Mouse (Mus musculus) NIH3T3 (cell line): ENCODE measurements around the gene Mkln1.

ENCODE experiments used
- DNase-seq: peaks from one replicate; pipeline ENCODE4 v3.0.0-alpha.2; 2012; ENCODE audit warnings: low read depth

Gene Mkln1

GRCm38 (mm10) chr6:31398431-31399205 lies at the start of gene Mkln1:
Gene Mkln1, plus strand, starts transcription at chr6:31398735.
- peak; percentile 95 for DNase-seq

GRCm38 (mm10) chr6:31356444-31357191 lies 41.9 kb upstream of the Mkln1 start:
- DNase-seq = no peak

- peak; percentile 73 for DNase-seq
Measured at GRCm38 (mm10) chr6:31357286-31357685, 41.2 kb upstream of the Mkln1 start.

- DNase-seq = no peak
Measured at GRCm38 (mm10) chr6:31362617-31363016, 35.9 kb upstream of the Mkln1 start.

- DNase-seq = no peak
Measured at GRCm38 (mm10) chr6:31364399-31364798, 34.1 kb upstream of the Mkln1 start.

GRCm38 (mm10) chr6:31367947-31368346 lies 30.6 kb upstream of the Mkln1 start:
- peak; percentile 11 for DNase-seq

- DNase-seq = peak; percentile 27
Measured at GRCm38 (mm10) chr6:31368559-31368958, 30.0 kb upstream of the Mkln1 start.

- DNase-seq = peak; percentile 61
Measured at GRCm38 (mm10) chr6:31369875-31370274, 28.7 kb upstream of the Mkln1 start.

GRCm38 (mm10) chr6:31370550-31371061 lies 27.9 kb upstream of the Mkln1 start:
- no peak for DNase-seq

GRCm38 (mm10) chr6:31371140-31371539 lies 27.4 kb upstream of the Mkln1 start:
- DNase-seq = peak; percentile 14

- DNase-seq = peak; percentile 61
Measured at GRCm38 (mm10) chr6:31372620-31373019, 25.9 kb upstream of the Mkln1 start.

- no peak for DNase-seq
Measured at GRCm38 (mm10) chr6:31373084-31373673, 25.4 kb upstream of the Mkln1 start.

- no peak for DNase-seq
Measured at GRCm38 (mm10) chr6:31382989-31383388, 15.5 kb upstream of the Mkln1 start.

GRCm38 (mm10) chr6:31384794-31385193 lies 13.7 kb upstream of the Mkln1 start:
- no peak for DNase-seq

GRCm38 (mm10) chr6:31385281-31386145 lies 13.0 kb upstream of the Mkln1 start:
- DNase-seq = no peak

- peak; percentile 37 for DNase-seq
Measured at GRCm38 (mm10) chr6:31389716-31390115, 8.8 kb upstream of the Mkln1 start.

- peak; percentile 76 for DNase-seq
Measured at GRCm38 (mm10) chr6:31390243-31390981, 8.1 kb upstream of the Mkln1 start.

- peak; percentile 12 for DNase-seq
Measured at GRCm38 (mm10) chr6:31392871-31393270, 5.7 kb upstream of the Mkln1 start.

GRCm38 (mm10) chr6:31396118-31396517 lies 2.4 kb upstream of the Mkln1 start:
- no peak for DNase-seq

GRCm38 (mm10) chr6:31397308-31397707 lies 1.2 kb upstream of the Mkln1 start:
- no peak for DNase-seq
